Mouse (Mus musculus) cerebellum, postnatal 14 days (tissue): Measurements from ENCODE around the gene Adamts2.

Experiments used
- DNase-seq, 2 experiments: peaks; one replicate each; pipeline ENCODE4 v3.0.0; 2021; ENCODE audit warnings: mixed read lengths in 2 of 2

Adamts2 gene

DNA sequence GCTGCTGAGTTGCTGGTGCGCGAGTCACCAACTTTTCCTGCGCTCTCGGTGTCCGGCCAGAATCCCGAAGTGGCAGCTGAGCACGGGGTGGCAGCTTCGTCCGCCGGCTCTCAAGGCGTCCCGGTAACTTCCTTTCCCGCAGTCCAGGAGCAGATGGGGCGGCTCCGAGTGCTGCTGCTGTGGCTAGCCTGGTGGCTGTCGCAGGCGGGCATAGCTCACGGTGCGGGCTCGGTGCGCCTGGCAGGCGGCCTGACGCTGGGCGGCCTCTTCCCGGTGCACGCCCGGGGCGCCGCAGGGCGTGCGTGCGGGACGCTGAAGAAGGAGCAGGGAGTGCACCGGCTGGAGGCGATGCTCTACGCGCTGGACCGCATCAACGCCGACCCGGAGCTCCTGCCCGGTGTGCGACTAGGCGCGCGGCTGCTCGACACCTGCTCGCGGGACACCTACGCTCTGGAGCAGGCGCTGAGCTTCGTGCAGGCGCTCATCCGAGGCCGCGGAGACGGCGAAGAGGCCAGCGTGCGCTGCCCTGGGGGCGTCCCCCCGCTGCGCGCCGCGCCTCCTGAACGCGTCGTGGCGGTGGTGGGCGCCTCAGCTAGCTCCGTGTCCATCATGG is 249.2 kb downstream of the Adamts2 start:
- peak in 1 of 2 experiments; percentile 17 for DNase-seq
